8 mouse cellular contexts compared by ENCODE assay signal in genomic region chr3:94931427-94932082, GRCm38 (mm10). TPM values are rescaled to one million over a fixed set of nuclear protein-coding genes. Genes with fewer than 3 reads are reported as not detected.
A peak's percentile ranks its signal among the peaks of the same experiment; 100 is the strongest.
DNase-seq lines count a peak whose midpoint lies in the region; ATAC-seq and TF ChIP-seq lines count a peak whose summit lies in the region.
"Not testable (repeated sequence)": the region's sequence is repeated elsewhere in the genome, so short reads cannot be mapped to it uniquely, and the experiment has no call there.

No protein-coding gene starts in this region.

- peak overlapping the region; percentile 13; the same call in 1 of the 2 replicates for H3K27ac ChIP-seq in kidney, postnatal 0 days
- peak overlapping the region; percentile 85 for H3K27ac ChIP-seq in liver, embryonic 12.5 days
- peak overlapping the region; percentile 89 for H3K27ac ChIP-seq in liver, embryonic 16.5 days (ENCODE audit: low read length)
- H3K27ac ChIP-seq in lung, embryonic 16.5 days (ENCODE audit: low read length), result peak overlapping the region; percentile 98
- not testable (repeated sequence) for H3K27ac ChIP-seq in midbrain, embryonic 11.5 days (ENCODE audit: low read depth, low read length)
- H3K27ac ChIP-seq in testis, adult 2 months (ENCODE audit: control insufficient read depth, insufficient read depth, low read depth, low read length), result 0 out of 2 replicates have a peak overlapping the region, but pooled peaks have one; percentile 17

- DNase-seq in G1E (ENCODE audit: low spot score); kidney, postnatal 0 days (ENCODE audit: low spot score): not testable (repeated sequence)
- DNase-seq in c-Kit-positive CD71-positive TER-119-positive erythroid progenitor cells, embryonic 14.5 days (ENCODE audit: low spot score), result peak; percentile 53
- DNase-seq in midbrain, embryonic 11.5 days (ENCODE audit: low spot score, missing footprints), result peak; percentile 76

- WGBS in kidney, postnatal 0 days, result 83% methylated on average over 10 of the region's 10 CpGs
- WGBS in liver, embryonic 12.5 days (ENCODE audit: insufficient replicate concordance), result 41% methylated on average over 10 of the region's 10 CpGs
- WGBS in liver, embryonic 16.5 days (ENCODE audit: insufficient replicate concordance), result 44% methylated on average over 10 of the region's 10 CpGs
- 62% methylated on average over 10 of the region's 10 CpGs for WGBS in lung, embryonic 16.5 days
- whole genome bisulfite sequencing in midbrain, embryonic 11.5 days, result 79% methylated on average over 10 of the region's 10 CpGs

- peaks cover 74% of the 10 kb centered on the region for H3K4me1 ChIP-seq in G1E (ENCODE audit: insufficient read depth, low read depth, low read length)
- H3K4me1 ChIP-seq in kidney, postnatal 0 days (replicated peaks; ENCODE audit: insufficient read depth, low read length); midbrain, embryonic 11.5 days (ENCODE audit: control insufficient read depth, insufficient read depth, low read length); testis, adult 2 months (ENCODE audit: control insufficient read depth, insufficient read depth, low read length): not testable (repeated sequence)
- peaks cover 78% of the 10 kb centered on the region for H3K4me1 ChIP-seq in liver, embryonic 12.5 days
- peaks cover 43% of the 10 kb centered on the region for H3K4me1 ChIP-seq in liver, embryonic 16.5 days (ENCODE audit: control insufficient read depth, low read depth, low read length)
- peaks cover 12% of the 10 kb centered on the region for H3K4me1 ChIP-seq in lung, embryonic 16.5 days (replicated peaks; ENCODE audit: control insufficient read depth, insufficient read depth, low read length)

- not testable (repeated sequence) for H3K4me2 ChIP-seq in kidney, postnatal 0 days (ENCODE audit: low read length); liver, embryonic 12.5 days; liver, embryonic 16.5 days (ENCODE audit: low read depth, low read length); lung, embryonic 16.5 days (ENCODE audit: low read depth, low read length); midbrain, embryonic 11.5 days

- not testable (repeated sequence) for H3K36me3 ChIP-seq in G1E (replicated peaks); kidney, postnatal 0 days (ENCODE audit: insufficient read depth, low read length); liver, embryonic 12.5 days; liver, embryonic 16.5 days (ENCODE audit: control insufficient read depth, insufficient read depth); lung, embryonic 16.5 days (ENCODE audit: control insufficient read depth, insufficient read depth, low read length); midbrain, embryonic 11.5 days (ENCODE audit: control insufficient read depth, insufficient read depth, low read length); testis, adult 2 months (ENCODE audit: control insufficient read depth, insufficient read depth, low read length)

- peak overlapping the region; percentile 33; the same call in 1 of the 2 replicates for H3K4me3 ChIP-seq in G1E (ENCODE audit: low read depth, low read length)
- H3K4me3 ChIP-seq in kidney, postnatal 0 days (replicated peaks; ENCODE audit: low read depth, low read length); liver, embryonic 12.5 days; liver, embryonic 16.5 days (ENCODE audit: low read depth, low read length); lung, embryonic 16.5 days (ENCODE audit: low read length); midbrain, embryonic 11.5 days (ENCODE audit: low read depth, low read length); testis, adult 2 months (ENCODE audit: control insufficient read depth, low read depth, low read length): not testable (repeated sequence)

- not testable (repeated sequence) for H3K9me3 ChIP-seq in G1E (replicated peaks); kidney, postnatal 0 days (replicated peaks; ENCODE audit: low read length); liver, embryonic 12.5 days (replicated peaks); liver, embryonic 16.5 days (replicated peaks; ENCODE audit: control insufficient read depth, low read length); lung, embryonic 16.5 days (ENCODE audit: control insufficient read depth, low read length); midbrain, embryonic 11.5 days (ENCODE audit: control insufficient read depth, low read length)

- not testable (repeated sequence) for H3K9ac ChIP-seq in kidney, postnatal 0 days (ENCODE audit: low read depth, low read length); liver, embryonic 16.5 days (ENCODE audit: low read depth, low read length); lung, embryonic 16.5 days (ENCODE audit: low read length); midbrain, embryonic 11.5 days (ENCODE audit: low read length)
- H3K9ac ChIP-seq in liver, embryonic 12.5 days, result 0 out of 2 replicates have a peak overlapping the region, but pooled peaks have one; percentile 2

- H3K27me3 ChIP-seq in G1E (ENCODE audit: insufficient read depth, low read length); kidney, postnatal 0 days (ENCODE audit: insufficient read depth, low read length); liver, embryonic 12.5 days (replicated peaks); liver, embryonic 16.5 days (ENCODE audit: control insufficient read depth, insufficient read depth, low read depth, low read length); lung, embryonic 16.5 days (ENCODE audit: control insufficient read depth, insufficient read depth, low read depth, low read length); midbrain, embryonic 11.5 days (ENCODE audit: control insufficient read depth, insufficient read depth, low read length); testis, adult 2 months (ENCODE audit: control insufficient read depth, insufficient read depth, low read length): not testable (repeated sequence)

- TF ChIP-seq CTCF in G1E (IDR thresholded peaks at IDR 0.05; ENCODE audit: low read depth, low read length); kidney, postnatal 0 days (IDR thresholded peaks at IDR 0.05; ENCODE audit: low read depth); testis, adult 2 months (IDR thresholded peaks at IDR 0.05; ENCODE audit: control insufficient read depth, insufficient read depth, insufficient replicate concordance, low read depth, low read length): not testable (repeated sequence)

- TF ChIP-seq POLR2A in testis, adult 2 months (IDR thresholded peaks at IDR 0.05; ENCODE audit: control insufficient read depth, low read depth, low read length), result not testable (repeated sequence)

- peak; percentile 38; the same call in 1 of the 2 replicates for ATAC-seq in G1E (ENCODE audit: extremely low read depth, insufficient number of reproducible peaks, low FRiP score, poor library complexity, severe bottlenecking)
- not testable (repeated sequence) for ATAC-seq in kidney, postnatal 0 days (replicated peaks; ENCODE audit: low FRiP score, low read depth); lung, embryonic 16.5 days (ENCODE audit: low read depth); midbrain, embryonic 11.5 days (ENCODE audit: low FRiP score)
- peak; percentile 53 for ATAC-seq in liver, embryonic 12.5 days
- peak; percentile 17 for ATAC-seq in liver, embryonic 16.5 days (ENCODE audit: low read depth)

RNA-seq across cellular contexts. Expression of gene Selenbp1, which starts 1.3 kb away (rescaled TPM):
- 110 and 119 TPM in 2 replicates for total RNA-seq in G1E (2014; fragmentation: Nextera tagmentation)
- 367 and 434 TPM in 2 replicates for total RNA-seq in G1E (2017)
- polyA plus RNA-seq in G1E (2012), result 39.8 and 133 TPM in 2 replicates
- 131 and 168 TPM in 2 replicates for polyA plus RNA-seq in kidney, postnatal 0 days (2015; fragmentation: Nextera tagmentation; extraction: Ambion mirVana)
- 53.9 and 54.0 TPM in 2 replicates for polyA plus RNA-seq in liver, embryonic 12.5 days (2016; fragmentation: Nextera tagmentation; extraction: Ambion mirVana)
- polyA plus RNA-seq in liver, embryonic 16.5 days (2015; fragmentation: Nextera tagmentation; extraction: Ambion mirVana), result 139 and 163 TPM in 2 replicates
- polyA plus RNA-seq in lung, embryonic 16.5 days (2015; fragmentation: Nextera tagmentation; extraction: Ambion mirVana), result 341 and 430 TPM in 2 replicates
- 3.6 and 4.7 TPM in 2 replicates for polyA plus RNA-seq in midbrain, embryonic 11.5 days (2014; fragmentation: Nextera tagmentation; extraction: Ambion mirVana)
- polyA plus RNA-seq in testis, adult 2 months (2012; rRNA removed), result 19.4 and 24.6 TPM in 2 replicates

RNA-seq across cellular contexts. Expression of gene Rfx5, which starts 22.3 kb away (rescaled TPM):
- 27.8 and 36.2 TPM in 2 replicates for total RNA-seq in G1E (2014; fragmentation: Nextera tagmentation)
- total RNA-seq in G1E (2017), result 21.8 and 24.3 TPM in 2 replicates
- polyA plus RNA-seq in G1E (2012), result 9.6 and 11.7 TPM in 2 replicates
- 5.9 and 6.8 TPM in 2 replicates for polyA plus RNA-seq in kidney, postnatal 0 days (2015; fragmentation: Nextera tagmentation; extraction: Ambion mirVana)
- polyA plus RNA-seq in liver, embryonic 12.5 days (2016; fragmentation: Nextera tagmentation; extraction: Ambion mirVana), result 2.6 and 3.6 TPM in 2 replicates
- polyA plus RNA-seq in liver, embryonic 16.5 days (2015; fragmentation: Nextera tagmentation; extraction: Ambion mirVana), result 1.2 TPM in 2 replicates
- 8.9 and 10.0 TPM in 2 replicates for polyA plus RNA-seq in lung, embryonic 16.5 days (2015; fragmentation: Nextera tagmentation; extraction: Ambion mirVana)
- 5.9 and 6.8 TPM in 2 replicates for polyA plus RNA-seq in midbrain, embryonic 11.5 days (2014; fragmentation: Nextera tagmentation; extraction: Ambion mirVana)
- 12.1 and 13.6 TPM in 2 replicates for polyA plus RNA-seq in testis, adult 2 months (2012; rRNA removed)

RNA-seq across cellular contexts. Expression of gene Pi4kb, which starts 43.0 kb away (rescaled TPM):
- total RNA-seq in G1E (2014; fragmentation: Nextera tagmentation) (39.8 and 70.6 TPM in 2 replicates), G1E (2017) (36.8 and 37.4 TPM in 2 replicates)
- polyA plus RNA-seq in G1E (2012), result 11.7 and 11.8 TPM in 2 replicates
- polyA plus RNA-seq in kidney, postnatal 0 days (2015; fragmentation: Nextera tagmentation; extraction: Ambion mirVana), result 20.2 and 20.7 TPM in 2 replicates
- polyA plus RNA-seq in liver, embryonic 12.5 days (2016; fragmentation: Nextera tagmentation; extraction: Ambion mirVana), result 12.6 and 13.1 TPM in 2 replicates
- 7.8 and 11.6 TPM in 2 replicates for polyA plus RNA-seq in liver, embryonic 16.5 days (2015; fragmentation: Nextera tagmentation; extraction: Ambion mirVana)
- polyA plus RNA-seq in lung, embryonic 16.5 days (2015; fragmentation: Nextera tagmentation; extraction: Ambion mirVana), result 25.1 and 25.7 TPM in 2 replicates
- 20.2 and 21.2 TPM in 2 replicates for polyA plus RNA-seq in midbrain, embryonic 11.5 days (2014; fragmentation: Nextera tagmentation; extraction: Ambion mirVana)
- polyA plus RNA-seq in testis, adult 2 months (2012; rRNA removed), result 24.1 and 24.3 TPM in 2 replicates

RNA-seq across cellular contexts. Expression of gene Psmb4, which starts 44.8 kb away (rescaled TPM):
- total RNA-seq in G1E (2014; fragmentation: Nextera tagmentation) (185 and 255 TPM in 2 replicates), G1E (2017) (408 and 449 TPM in 2 replicates)
- polyA plus RNA-seq in G1E (2012), result 273 and 326 TPM in 2 replicates
- 317 and 329 TPM in 2 replicates for polyA plus RNA-seq in kidney, postnatal 0 days (2015; fragmentation: Nextera tagmentation; extraction: Ambion mirVana)
- 207 and 214 TPM in 2 replicates for polyA plus RNA-seq in liver, embryonic 12.5 days (2016; fragmentation: Nextera tagmentation; extraction: Ambion mirVana)
- 138 and 157 TPM in 2 replicates for polyA plus RNA-seq in liver, embryonic 16.5 days (2015; fragmentation: Nextera tagmentation; extraction: Ambion mirVana)
- polyA plus RNA-seq in lung, embryonic 16.5 days (2015; fragmentation: Nextera tagmentation; extraction: Ambion mirVana), result 306 and 339 TPM in 2 replicates
- 339 and 371 TPM in 2 replicates for polyA plus RNA-seq in midbrain, embryonic 11.5 days (2014; fragmentation: Nextera tagmentation; extraction: Ambion mirVana)
- 140 and 167 TPM in 2 replicates for polyA plus RNA-seq in testis, adult 2 months (2012; rRNA removed)
